Mouse (Mus musculus): ENCODE measurements around the gene Traf1.

Traf1 gene

DNA sequence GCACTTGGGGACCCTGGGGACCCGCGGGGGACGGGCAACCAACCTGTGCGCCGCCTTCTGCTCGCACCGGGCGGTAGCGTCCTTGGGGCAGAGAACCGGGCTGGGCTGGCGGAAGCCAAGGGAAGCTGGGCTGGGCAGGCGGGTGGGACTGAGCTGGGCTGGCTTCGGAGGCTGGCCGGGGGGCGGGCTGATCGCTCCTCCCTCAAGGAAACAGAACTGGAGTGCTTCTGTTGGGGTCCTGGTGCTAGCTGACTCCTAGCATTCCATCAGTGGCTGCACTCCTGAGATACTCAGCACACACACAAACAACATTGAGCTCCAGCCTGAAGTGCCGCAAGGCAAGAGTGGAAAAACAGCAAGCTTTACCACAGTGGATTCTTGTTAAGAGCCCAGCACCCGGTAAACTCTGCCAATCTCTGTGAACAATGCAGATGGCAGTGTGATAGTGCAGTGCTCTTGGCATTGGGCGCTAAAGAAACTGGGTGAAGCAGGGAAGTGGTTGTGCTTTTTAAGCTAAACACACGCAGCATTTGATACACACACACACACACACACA lies at the start of gene Traf1:
TSS of gene Traf1 (minus strand) at position 292 of the 556 bp plus-strand sequence.
- no peak for DNase-seq

GRCm38 (mm10) chr2:34998956-34999355 lies 37.4 kb upstream of the Traf1 start:
- peak; percentile 72 for DNase-seq

DNA sequence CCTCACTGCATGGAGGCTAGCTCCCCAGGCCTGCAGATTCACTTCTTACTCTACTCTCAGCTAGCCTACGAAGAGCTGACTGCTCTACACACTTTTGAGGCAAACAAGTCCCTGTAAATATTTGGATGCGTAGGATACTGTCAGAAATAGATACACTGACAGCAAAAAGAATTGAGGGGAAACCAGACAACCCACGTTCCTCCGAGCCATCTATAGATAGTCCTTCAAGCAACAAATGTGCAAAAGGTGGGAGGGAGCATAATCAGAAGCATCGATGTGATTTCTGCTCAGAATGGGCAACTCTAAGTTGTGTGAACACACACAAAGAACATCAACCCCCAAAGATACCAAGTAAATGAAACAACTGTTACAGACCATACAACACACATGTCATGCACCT lies 34.9 kb upstream of the Traf1 start:
- DNase-seq: peak; percentile 11

GRCm38 (mm10) chr2:34993696-34994356 lies 32.3 kb upstream of the Traf1 start:
- no peak for DNase-seq

DNA sequence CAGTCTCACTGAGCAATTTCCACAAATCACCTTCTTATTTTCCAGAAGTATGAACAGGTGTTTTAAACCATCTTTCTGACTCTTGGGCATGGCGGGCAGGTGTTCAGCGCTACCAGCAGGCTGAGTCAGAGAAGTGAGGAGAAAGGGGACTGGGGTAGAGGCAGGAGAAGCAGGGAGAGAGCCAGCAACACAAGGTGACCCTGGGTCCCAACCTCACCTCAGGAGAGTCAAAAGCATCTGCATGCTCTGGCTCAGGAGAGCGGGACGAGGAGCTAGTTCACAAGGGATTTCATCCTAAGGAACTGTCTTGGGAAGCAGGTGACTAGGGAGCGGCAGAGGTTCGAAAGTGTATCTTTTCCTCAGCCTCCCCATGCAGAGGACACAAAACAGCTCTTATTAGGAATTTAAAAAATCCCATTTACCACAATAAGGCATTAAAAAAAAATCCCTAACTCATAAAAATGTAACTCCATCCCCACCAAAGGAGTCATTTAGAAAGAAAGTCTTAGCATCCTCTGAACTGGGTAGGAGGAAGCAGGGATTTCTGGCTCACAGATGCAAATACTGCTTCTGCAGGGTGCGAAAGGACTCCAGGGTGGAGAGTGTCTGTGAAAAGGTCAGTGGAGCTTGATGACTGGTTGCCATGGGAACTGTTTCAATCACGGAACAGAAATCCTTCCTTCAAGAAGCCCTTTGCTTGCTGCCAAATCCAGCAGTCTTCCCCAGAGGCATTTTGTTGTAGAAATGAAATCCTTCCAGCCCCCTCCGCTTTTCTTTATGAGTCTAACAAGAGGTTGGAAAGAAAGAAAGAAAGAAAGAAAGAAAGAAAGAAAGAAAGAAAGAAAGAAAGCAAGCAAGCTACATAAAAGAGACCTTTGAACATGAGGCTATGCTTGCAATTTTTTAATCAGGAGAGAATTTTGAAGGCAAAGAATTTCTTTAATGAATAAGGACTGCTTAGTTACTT lies 31.4 kb upstream of the Traf1 start:
- peak; percentile 28 for DNase-seq

DNA sequence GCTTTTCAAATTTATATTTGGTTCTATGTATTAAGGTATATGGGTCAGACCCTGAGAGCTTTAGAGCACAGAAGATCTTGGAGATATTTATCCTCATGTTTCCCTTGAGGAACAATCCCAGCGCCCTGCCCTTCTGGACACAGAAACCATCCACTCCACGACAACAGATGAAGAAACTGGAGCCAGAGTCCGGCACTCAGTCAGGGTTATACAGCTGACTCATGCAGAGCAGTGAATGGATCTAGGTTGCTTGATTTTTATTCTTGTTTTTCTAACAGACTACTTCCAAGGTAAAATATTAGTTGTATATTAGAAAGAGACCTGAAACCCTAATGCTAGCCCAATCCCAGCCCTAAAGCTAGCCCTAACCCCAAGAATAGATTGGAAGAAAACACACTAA lies 30.4 kb upstream of the Traf1 start:
- no peak for DNase-seq

- DNase-seq: no peak
Measured at GRCm38 (mm10) chr2:34989749-34990148, 28.2 kb upstream of the Traf1 start.

DNA sequence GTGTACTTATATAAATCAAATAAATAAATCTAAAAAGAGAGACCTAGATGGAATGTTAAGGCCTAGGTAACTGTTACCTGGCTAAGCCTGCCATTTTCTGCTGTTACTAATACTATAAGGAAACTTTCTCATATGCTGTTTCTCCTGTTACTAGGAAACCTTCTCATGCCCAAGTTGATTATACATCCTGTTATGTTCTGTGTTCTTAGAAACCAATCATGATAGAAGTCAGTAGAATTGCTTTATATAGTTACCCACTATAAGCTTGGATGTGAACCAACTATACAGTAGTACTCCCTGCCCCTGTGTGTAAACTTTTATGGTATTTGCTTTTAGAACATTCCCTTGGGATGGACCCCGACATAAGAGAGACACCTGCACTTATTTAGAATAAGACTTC lies 26.0 kb upstream of the Traf1 start:
- no peak for DNase-seq

- DNase-seq: no peak
Measured at GRCm38 (mm10) chr2:34984885-34985284, 23.3 kb upstream of the Traf1 start.

GRCm38 (mm10) chr2:34982906-34983698 lies 21.5 kb upstream of the Traf1 start:
- no peak for DNase-seq

DNA sequence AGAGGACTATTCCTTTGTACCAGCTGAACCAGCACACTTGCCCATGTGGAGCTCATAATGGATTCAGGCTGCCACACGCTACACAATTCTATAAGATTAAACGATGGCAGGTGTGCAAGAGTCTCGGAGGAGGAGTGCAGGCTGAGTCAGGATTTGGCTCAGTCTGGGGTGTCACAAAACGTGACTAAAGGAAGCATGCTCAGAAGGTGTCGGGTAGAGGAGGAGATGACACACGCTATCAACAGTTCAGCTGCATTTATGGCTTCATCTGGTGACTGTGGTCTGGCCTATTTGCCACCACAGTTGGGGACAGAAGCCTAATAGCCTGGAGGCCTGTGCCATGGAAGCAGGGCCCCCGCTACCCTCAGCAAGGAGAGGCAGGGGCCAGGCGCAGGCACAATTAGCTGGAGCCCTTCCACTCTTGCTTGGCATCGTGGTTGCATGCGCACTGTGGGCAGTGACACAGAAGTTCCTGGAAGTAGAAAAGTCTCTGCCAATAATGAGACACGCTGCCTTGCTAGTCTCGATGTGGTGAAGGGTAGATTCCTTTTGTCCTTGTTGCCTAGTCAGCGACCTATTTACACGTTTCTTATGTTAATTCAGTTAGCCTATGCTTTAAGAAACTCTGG lies 20.6 kb upstream of the Traf1 start:
- peak; percentile 60 for DNase-seq

DNA sequence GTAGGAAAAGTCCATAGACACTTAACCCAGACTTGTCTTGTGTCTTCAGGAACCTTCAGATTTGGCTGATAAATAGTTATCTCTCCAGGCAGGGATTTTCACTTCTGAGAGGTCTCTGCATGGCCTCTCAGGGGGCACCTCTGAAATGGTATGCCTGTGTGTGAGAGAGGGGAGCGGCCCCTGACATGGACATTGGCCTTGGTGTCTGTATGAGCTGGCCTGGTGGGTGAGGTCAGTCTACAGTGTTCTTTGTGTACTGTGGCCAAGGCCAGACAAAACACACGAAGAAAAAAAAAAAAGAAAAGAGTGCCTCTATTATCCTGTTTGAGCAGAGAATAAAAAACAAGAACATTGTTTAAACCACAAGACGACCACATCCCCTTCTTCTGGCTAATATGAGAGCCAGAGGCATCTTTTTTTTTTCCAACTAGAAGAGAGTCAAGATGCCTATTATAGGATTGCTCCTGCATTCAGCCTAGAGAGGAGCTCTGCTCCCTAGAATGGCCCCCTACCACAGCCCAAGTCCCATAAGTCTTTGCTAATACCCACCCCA lies 18.0 kb upstream of the Traf1 start:
- no peak for DNase-seq

DNA sequence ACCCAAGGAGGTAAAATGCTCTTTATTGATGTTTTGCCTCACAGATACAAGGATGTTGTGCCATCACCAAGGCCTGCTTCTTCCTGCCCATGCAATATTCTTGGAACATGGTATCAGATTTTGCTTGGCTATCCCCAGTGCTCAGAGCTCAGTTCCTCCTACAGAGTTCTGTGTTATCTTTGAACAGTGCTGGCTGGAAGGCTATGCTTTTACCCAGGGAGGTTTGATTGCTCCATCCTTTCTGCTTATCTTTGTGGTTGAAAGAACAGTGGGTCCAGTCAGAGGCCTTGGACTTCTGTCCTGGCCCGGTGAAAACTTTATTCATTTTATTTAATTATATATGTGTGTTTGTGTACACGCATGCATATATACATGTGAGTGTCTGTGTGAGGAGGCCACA lies 16.7 kb upstream of the Traf1 start:
- DNase-seq: no peak

DNA sequence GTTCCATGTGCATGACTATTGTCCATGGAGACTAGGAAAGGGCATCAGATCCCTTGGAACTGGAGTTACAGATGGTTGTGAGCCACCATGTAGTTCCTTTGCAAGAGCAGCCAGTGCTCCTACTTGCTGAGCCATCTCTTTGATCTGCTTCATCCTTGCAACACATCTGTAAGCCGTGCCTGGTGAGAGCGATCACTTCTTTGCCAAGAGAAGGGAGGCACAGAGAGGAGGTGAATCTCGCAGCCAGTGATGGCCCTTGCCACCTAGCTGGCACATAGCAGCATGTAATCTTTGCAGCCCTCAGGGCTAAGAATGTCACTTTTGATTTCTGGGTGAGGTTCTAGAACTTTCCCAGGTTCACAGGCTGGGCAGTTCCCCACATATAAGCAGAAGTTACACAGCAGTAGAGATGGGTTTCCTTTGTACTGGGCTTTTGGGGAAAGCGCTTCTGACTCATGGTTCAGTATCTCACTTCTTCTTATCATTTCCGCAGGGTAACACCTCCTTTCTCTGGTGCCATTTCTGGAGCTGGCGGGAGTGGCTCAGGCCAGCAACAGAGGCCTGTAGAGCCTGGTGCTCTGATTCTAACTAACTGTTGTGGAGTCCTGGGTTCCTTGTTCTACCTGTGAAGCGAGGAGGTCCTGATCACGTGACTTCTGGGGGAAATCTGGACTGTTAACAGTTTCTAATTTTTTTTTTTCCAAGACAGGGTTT lies 15.5 kb upstream of the Traf1 start:
- DNase-seq: no peak

DNA sequence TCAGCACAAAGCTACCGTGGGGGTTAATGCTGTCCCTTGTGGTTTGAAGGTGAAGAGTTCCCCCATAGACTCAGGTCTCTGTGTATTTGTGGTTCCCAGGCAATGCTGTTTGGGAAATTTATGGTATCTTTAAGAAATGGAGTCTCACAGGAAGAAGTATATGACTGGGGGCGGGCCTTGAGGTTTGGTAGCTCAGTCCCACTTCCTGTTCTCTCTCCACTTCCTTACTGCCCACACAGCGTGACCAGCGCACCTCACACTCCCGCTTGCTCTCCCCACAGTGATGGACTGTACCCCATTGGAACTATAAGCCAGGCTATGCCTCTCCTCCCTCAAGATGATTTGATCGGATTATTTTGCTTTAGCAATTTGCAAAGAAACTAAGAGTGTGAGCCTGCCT lies 14.9 kb upstream of the Traf1 start:
- DNase-seq: no peak

DNA sequence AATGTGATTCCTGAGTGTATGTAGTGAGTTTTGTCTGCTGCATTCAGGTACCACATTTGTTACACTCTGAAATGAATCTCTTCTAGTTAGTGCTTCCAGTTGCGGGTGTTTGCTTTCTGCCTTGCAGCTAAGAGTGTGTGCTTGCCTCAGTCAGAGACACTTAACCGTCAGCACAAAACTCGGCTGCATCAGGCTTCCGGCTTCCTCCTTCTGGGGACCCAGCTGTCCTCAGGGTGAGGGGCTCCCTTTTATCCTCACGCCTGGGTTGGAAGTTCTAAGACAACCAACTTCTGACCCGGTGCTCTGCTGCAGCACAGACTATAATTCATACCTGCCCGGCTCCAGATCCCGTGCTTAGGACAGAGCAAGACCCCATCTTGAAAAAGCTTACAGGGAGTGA lies 11.5 kb upstream of the Traf1 start:
- DNase-seq: no peak

GRCm38 (mm10) chr2:34971080-34971888 lies 9.7 kb upstream of the Traf1 start:
- no peak for DNase-seq

GRCm38 (mm10) chr2:34970092-34970750 lies 8.6 kb upstream of the Traf1 start:
- DNase-seq: no peak

DNA sequence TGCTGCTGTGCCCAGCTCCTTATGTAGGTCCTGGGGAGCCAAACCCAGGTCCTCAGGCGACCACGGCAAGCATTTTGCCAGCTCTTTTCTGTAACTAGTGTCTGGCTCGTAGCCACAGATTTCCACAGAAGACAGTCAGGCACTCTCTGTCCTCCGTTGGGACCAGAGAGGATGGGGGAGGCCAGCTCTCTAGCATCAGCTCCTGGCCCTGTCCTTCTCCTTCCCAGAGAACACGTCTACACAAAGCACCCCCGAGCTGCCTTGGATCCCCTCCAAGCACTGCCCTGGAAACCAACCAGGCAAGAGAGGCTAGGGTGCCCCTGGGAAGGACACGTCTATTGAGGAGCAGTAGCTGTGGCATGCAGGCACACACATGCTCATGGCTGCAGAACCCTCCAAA lies 7.6 kb upstream of the Traf1 start:
- no peak for DNase-seq

Measured in right cerebral cortex, adult 18-20 months (tissue).